8 mouse cellular contexts compared by ENCODE assay signal in the genomic region with DNA sequence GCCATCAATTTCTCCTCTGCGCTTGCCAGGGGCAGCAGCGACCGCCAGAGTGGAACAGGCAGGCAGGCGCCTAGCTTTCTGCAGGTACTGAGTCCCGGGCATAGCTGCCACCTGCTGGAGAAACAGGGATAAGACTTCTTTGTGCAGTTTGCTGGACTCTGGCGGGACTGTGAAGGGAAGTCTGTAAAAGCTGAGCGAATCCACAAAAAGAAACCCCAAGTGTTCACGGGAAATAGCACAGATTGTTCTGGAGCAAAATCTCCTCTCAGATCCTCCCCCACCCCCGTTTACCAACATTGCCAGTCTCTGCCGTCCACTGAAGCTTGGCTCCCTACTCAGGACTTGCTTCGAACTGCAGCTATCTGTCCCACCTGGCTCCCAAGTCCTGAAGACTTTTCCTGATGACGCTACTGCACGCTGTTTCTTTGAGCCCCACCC. TPM values are rescaled to one million over a fixed set of nuclear protein-coding genes. Genes with fewer than 3 reads are reported as not detected.
DNase-seq lines count a peak whose midpoint lies in the region; ATAC-seq and TF ChIP-seq lines count a peak whose summit lies in the region.

No protein-coding gene starts in this region.

- H3K4me2 ChIP-seq in heart, embryonic 15.5 days: peak overlapping the region; percentile 61
- H3K4me2 ChIP-seq in liver, embryonic 16.5 days (ENCODE audit: low read depth, low read length): peak overlapping the region; percentile 20; the same call in 1 of the 2 replicates
- peak overlapping the region; percentile 43 for H3K4me2 ChIP-seq in neural tube, embryonic 12.5 days (replicated peaks)
- H3K4me2 ChIP-seq in stomach, postnatal 0 days (replicated peaks; ENCODE audit: low read depth): peak overlapping the region; percentile 49

- peak overlapping the region; percentile 39 for H3K4me3 ChIP-seq in brown adipose tissue, adult 24 weeks (ENCODE audit: insufficient read depth, low read depth, low read length)
- H3K4me3 ChIP-seq in forebrain, embryonic 10.5 days: peak overlapping the region; percentile 37
- peak overlapping the region; percentile 24 for H3K4me3 ChIP-seq in heart, embryonic 15.5 days
- peak overlapping the region; percentile 17; the same call in 1 of the 2 replicates for H3K4me3 ChIP-seq in liver, embryonic 16.5 days (ENCODE audit: low read depth, low read length)
- H3K4me3 ChIP-seq in neural tube, embryonic 12.5 days: no peak overlapping the region
- H3K4me3 ChIP-seq in stomach, postnatal 0 days (ENCODE audit: low read depth, low read length): peak overlapping the region; percentile 24

- DNase-seq in CD8-positive naive resting alpha-beta T cell, adult 2 months (ENCODE audit: low read depth in 2 of 2, low spot score in 2 of 2): peak; percentile 39 to 54
- peak; percentile 78 for DNase-seq in forebrain, embryonic 10.5 days (ENCODE audit: extremely low spot score, low spot score)
- peak; percentile 82 for DNase-seq in kidney, postnatal 14 days
- DNase-seq in stomach, postnatal 0 days (ENCODE audit: low spot score): peak; percentile 77

- H3K9ac ChIP-seq in heart, embryonic 15.5 days: 0 out of 2 replicates have a peak overlapping the region, but pooled peaks have one; percentile 29
- H3K9ac ChIP-seq in liver, embryonic 16.5 days (ENCODE audit: low read depth, low read length): no peak overlapping the region
- no peak overlapping the region for H3K9ac ChIP-seq in neural tube, embryonic 12.5 days
- H3K9ac ChIP-seq in stomach, postnatal 0 days (ENCODE audit: low read length): peak overlapping the region; percentile 18; the same call in 1 of the 2 replicates

- TF ChIP-seq CTCF in stomach, postnatal 0 days (IDR thresholded peaks at IDR 0.05; ENCODE audit: low read depth): peak; percentile 90

- peak; percentile 64; the same call in 1 of the 2 replicates for ATAC-seq in heart, embryonic 15.5 days (replicated peaks; ENCODE audit: insufficient number of reproducible peaks, insufficient read depth, low FRiP score, low read depth)
- no peak for ATAC-seq in liver, embryonic 16.5 days (ENCODE audit: low read depth)
- peak; percentile 56; the same call in 1 of the 2 replicates for ATAC-seq in neural tube, embryonic 12.5 days (ENCODE audit: low FRiP score, low read depth)
- peak; percentile 77 for ATAC-seq in stomach, postnatal 0 days (ENCODE audit: low FRiP score, low TSS enrichment)

- H3K4me1 ChIP-seq in brown adipose tissue, adult 24 weeks (ENCODE audit: control insufficient read depth, insufficient read depth, insufficient read length, low read length): no peaks in the 10 kb centered on the region
- peaks cover 20% of the 10 kb centered on the region for H3K4me1 ChIP-seq in forebrain, embryonic 10.5 days
- H3K4me1 ChIP-seq in heart, embryonic 15.5 days (replicated peaks): 0 out of 2 replicates have a peak, but pooled peaks cover 3% of the 10 kb centered on the region
- H3K4me1 ChIP-seq in liver, embryonic 16.5 days (ENCODE audit: control insufficient read depth, low read depth, low read length): no peaks in the 10 kb centered on the region
- H3K4me1 ChIP-seq in neural tube, embryonic 12.5 days: peaks cover 15% of the 10 kb centered on the region
- H3K4me1 ChIP-seq in stomach, postnatal 0 days (replicated peaks; ENCODE audit: control insufficient read depth, insufficient read depth): no peaks in the 10 kb centered on the region

- no peak for TF ChIP-seq EP300 in stomach, postnatal 0 days (optimal IDR thresholded peaks at IDR 0.05)

- 7% methylated on average over 13 of the region's 13 CpGs for WGBS in forebrain, embryonic 10.5 days
- 5% methylated on average over 13 of the region's 13 CpGs for WGBS in heart, embryonic 15.5 days
- 3% methylated on average over 13 of the region's 13 CpGs for WGBS in liver, embryonic 16.5 days (ENCODE audit: insufficient replicate concordance)
- 5% methylated on average over 13 of the region's 13 CpGs for WGBS in neural tube, embryonic 12.5 days
- WGBS in stomach, postnatal 0 days: 4% methylated on average over 13 of the region's 13 CpGs

- peaks cover 44% of the 10 kb centered on the region for H3K27me3 ChIP-seq in forebrain, embryonic 10.5 days (ENCODE audit: poor library complexity, severe bottlenecking)
- peaks cover 44% of the 10 kb centered on the region for H3K27me3 ChIP-seq in heart, embryonic 15.5 days
- H3K27me3 ChIP-seq in liver, embryonic 16.5 days (ENCODE audit: control insufficient read depth, insufficient read depth, low read depth, low read length): peaks cover 78% of the 10 kb centered on the region
- peaks cover 12% of the 10 kb centered on the region for H3K27me3 ChIP-seq in neural tube, embryonic 12.5 days (replicated peaks)
- no peaks in the 10 kb centered on the region for H3K27me3 ChIP-seq in stomach, postnatal 0 days (ENCODE audit: control insufficient read depth, insufficient read depth, low read length)

- no peak overlapping the region for H3K27ac ChIP-seq in brown adipose tissue, adult 24 weeks (replicated peaks; ENCODE audit: low read depth, low read length)
- H3K27ac ChIP-seq in forebrain, embryonic 10.5 days: 0 out of 2 replicates have a peak overlapping the region, but pooled peaks have one; percentile 2
- no peak overlapping the region for H3K27ac ChIP-seq in heart, embryonic 15.5 days
- H3K27ac ChIP-seq in liver, embryonic 16.5 days (ENCODE audit: low read length): no peak overlapping the region
- no peak overlapping the region for H3K27ac ChIP-seq in neural tube, embryonic 12.5 days
- H3K27ac ChIP-seq in stomach, postnatal 0 days (replicated peaks): no peak overlapping the region

- no peaks in the 10 kb centered on the region for H3K36me3 ChIP-seq in forebrain, embryonic 10.5 days (replicated peaks)
- no peaks in the 10 kb centered on the region for H3K36me3 ChIP-seq in heart, embryonic 15.5 days
- H3K36me3 ChIP-seq in liver, embryonic 16.5 days (ENCODE audit: control insufficient read depth, insufficient read depth): no peaks in the 10 kb centered on the region
- H3K36me3 ChIP-seq in neural tube, embryonic 12.5 days: no peaks in the 10 kb centered on the region
- no peaks in the 10 kb centered on the region for H3K36me3 ChIP-seq in stomach, postnatal 0 days (ENCODE audit: control insufficient read depth, insufficient read depth, low read length)

- H3K9me3 ChIP-seq in forebrain, embryonic 10.5 days: no peaks in the 10 kb centered on the region
- no peaks in the 10 kb centered on the region for H3K9me3 ChIP-seq in heart, embryonic 15.5 days (replicated peaks)
- H3K9me3 ChIP-seq in liver, embryonic 16.5 days (replicated peaks; ENCODE audit: control insufficient read depth, low read length): no peaks in the 10 kb centered on the region
- H3K9me3 ChIP-seq in neural tube, embryonic 12.5 days: no peaks in the 10 kb centered on the region
- H3K9me3 ChIP-seq in stomach, postnatal 0 days (ENCODE audit: control insufficient read depth, low read length): no peaks in the 10 kb centered on the region

RNA-seq across cellular contexts. Expression of a gene that starts 7.2 kb away (rescaled TPM):
- not detected in 2 replicates for polyA plus RNA-seq in brown adipose tissue, adult 24 weeks (2012; ENCODE audit: insufficient read depth, insufficient read length, missing spikeins)
- polyA plus RNA-seq in forebrain, embryonic 10.5 days (2016; fragmentation: Nextera tagmentation; extraction: Ambion mirVana): 1.3 and 3.1 TPM in 2 replicates
- 0.06 and 0.51 TPM in 2 replicates for polyA plus RNA-seq in heart, embryonic 15.5 days (2015; fragmentation: Nextera tagmentation; extraction: Ambion mirVana)
- polyA plus RNA-seq in liver, embryonic 16.5 days (2015; fragmentation: Nextera tagmentation; extraction: Ambion mirVana): 0.05 TPM in 1 of 2 replicates, not detected in the other
- polyA plus RNA-seq in neural tube, embryonic 12.5 days (2016; fragmentation: Nextera tagmentation; extraction: Ambion mirVana): 16.5 and 17.0 TPM in 2 replicates
- polyA plus RNA-seq in stomach, postnatal 0 days (2015; fragmentation: Nextera tagmentation; extraction: Ambion mirVana): 4.5 and 4.8 TPM in 2 replicates

RNA-seq across cellular contexts. Expression of a gene that starts 32.2 kb away (rescaled TPM):
- polyA plus RNA-seq in brown adipose tissue, adult 24 weeks (2012; ENCODE audit: insufficient read depth, insufficient read length, missing spikeins): 32.8 and 40.1 TPM in 2 replicates
- polyA plus RNA-seq in forebrain, embryonic 10.5 days (2016; fragmentation: Nextera tagmentation; extraction: Ambion mirVana): 34.1 and 41.6 TPM in 2 replicates
- polyA plus RNA-seq in heart, embryonic 15.5 days (2015; fragmentation: Nextera tagmentation; extraction: Ambion mirVana): 14.0 and 24.3 TPM in 2 replicates
- polyA plus RNA-seq in liver, embryonic 16.5 days (2015; fragmentation: Nextera tagmentation; extraction: Ambion mirVana): 3.5 and 4.3 TPM in 2 replicates
- polyA plus RNA-seq in neural tube, embryonic 12.5 days (2016; fragmentation: Nextera tagmentation; extraction: Ambion mirVana): 140 and 153 TPM in 2 replicates
- 13.3 and 14.9 TPM in 2 replicates for polyA plus RNA-seq in stomach, postnatal 0 days (2015; fragmentation: Nextera tagmentation; extraction: Ambion mirVana)

RNA-seq across cellular contexts. Expression of a gene that starts 45.2 kb away (rescaled TPM):
- not detected in 2 replicates for polyA plus RNA-seq in brown adipose tissue, adult 24 weeks (2012; ENCODE audit: insufficient read depth, insufficient read length, missing spikeins)
- polyA plus RNA-seq in forebrain, embryonic 10.5 days (2016; fragmentation: Nextera tagmentation; extraction: Ambion mirVana): not detected in 2 replicates
- polyA plus RNA-seq in heart, embryonic 15.5 days (2015; fragmentation: Nextera tagmentation; extraction: Ambion mirVana): 0.13 and 0.19 TPM in 2 replicates
- polyA plus RNA-seq in liver, embryonic 16.5 days (2015; fragmentation: Nextera tagmentation; extraction: Ambion mirVana): not detected in 2 replicates
- polyA plus RNA-seq in neural tube, embryonic 12.5 days (2016; fragmentation: Nextera tagmentation; extraction: Ambion mirVana): 0.18 TPM in 1 of 2 replicates, not detected in the other
- polyA plus RNA-seq in stomach, postnatal 0 days (2015; fragmentation: Nextera tagmentation; extraction: Ambion mirVana): 0.25 and 0.59 TPM in 2 replicates

RNA-seq across cellular contexts. Expression of a gene that starts 45.5 kb away (rescaled TPM):
- polyA plus RNA-seq in brown adipose tissue, adult 24 weeks (2012; ENCODE audit: insufficient read depth, insufficient read length, missing spikeins): 34.3 and 45.5 TPM in 2 replicates
- 41.8 and 42.9 TPM in 2 replicates for polyA plus RNA-seq in forebrain, embryonic 10.5 days (2016; fragmentation: Nextera tagmentation; extraction: Ambion mirVana)
- 59.6 and 75.5 TPM in 2 replicates for polyA plus RNA-seq in heart, embryonic 15.5 days (2015; fragmentation: Nextera tagmentation; extraction: Ambion mirVana)
- 35.4 and 38.7 TPM in 2 replicates for polyA plus RNA-seq in liver, embryonic 16.5 days (2015; fragmentation: Nextera tagmentation; extraction: Ambion mirVana)
- 49.0 and 53.0 TPM in 2 replicates for polyA plus RNA-seq in neural tube, embryonic 12.5 days (2016; fragmentation: Nextera tagmentation; extraction: Ambion mirVana)
- polyA plus RNA-seq in stomach, postnatal 0 days (2015; fragmentation: Nextera tagmentation; extraction: Ambion mirVana): 39.2 and 42.3 TPM in 2 replicates

Comparison
In these comparisons a context has a peak if more than half of its experiments do, and no peak if none do; other contexts are left out.
1. H3K9ac ChIP-seq: peak in heart, embryonic 15.5 days (single experiment) and stomach, postnatal 0 days (single experiment); none in liver, embryonic 16.5 days (single experiment) and neural tube, embryonic 12.5 days (single experiment).
2. Peak in every context shown above with its lines, with median percentiles within 50 percentile points of each other: DNase-seq and H3K4me2 ChIP-seq.